Mouse (Mus musculus) limb, embryonic 11.5 days (tissue): ENCODE measurements around the gene Leng8. TPM values are rescaled to one million over a fixed set of nuclear protein-coding genes. Genes with fewer than 3 reads are reported as not detected.

Source experiments
- ATAC-seq: fragments of 200-750 bp; cut with Nextera tagmentation; 2 replicates; pipeline ENCODE4 v1.8.0; 2017; ENCODE audit warnings: low read depth; ENCODE audit not compliant: insufficient number of reproducible peaks, low FRiP score, low TSS enrichment
- DNase-seq: peaks from one replicate; pipeline ENCODE4 v3.0.0-alpha.2; 2015; ENCODE audit warnings: low spot score
- H3K27ac ChIP-seq: fragments of 300-500 bp; sonication (generic); replicated peaks from 2 replicates; pipeline ENCODE4 v1.5.1; 2014; ENCODE audit warnings: low read depth, mild to moderate bottlenecking, low read length
- H3K27me3 ChIP-seq: fragments of 300-500 bp; sonication (generic); 2 replicates; pipeline ENCODE4 v1.6.1; 2014; ENCODE audit warnings: mild to moderate bottlenecking, low read length, mixed read lengths; ENCODE audit not compliant: control insufficient read depth, insufficient read depth
- H3K36me3 ChIP-seq: fragments of 300-500 bp; sonication (generic); 2 replicates; pipeline ENCODE4 v1.6.1; 2014; ENCODE audit warnings: mild to moderate bottlenecking, low read length, moderate library complexity, mixed read lengths; ENCODE audit not compliant: control insufficient read depth, insufficient read depth
- H3K4me1 ChIP-seq: fragments of 300-500 bp; sonication (generic); 2 replicates; pipeline ENCODE4 v1.6.1; 2014; ENCODE audit warnings: low read length, mixed read lengths; ENCODE audit not compliant: control insufficient read depth, insufficient read depth
- H3K4me2 ChIP-seq: fragments of 300-500 bp; sonication (generic); 2 replicates; pipeline ENCODE4 v1.6.1; 2014; ENCODE audit warnings: low read depth, mild to moderate bottlenecking, moderate library complexity; ENCODE audit not compliant: severe bottlenecking
- H3K4me3 ChIP-seq: fragments of 300-500 bp; sonication (generic); 2 replicates; pipeline ENCODE4 v1.5.1; 2014; ENCODE audit warnings: low read depth, low read length
- H3K9ac ChIP-seq: fragments of 300-500 bp; sonication (generic); 2 replicates; pipeline ENCODE4 v1.6.1; 2014; ENCODE audit warnings: mild to moderate bottlenecking, low read length
- H3K9me3 ChIP-seq: fragments of 300-500 bp; sonication (generic); 2 replicates; pipeline ENCODE4 v1.6.1; 2016; ENCODE audit warnings: low read length; ENCODE audit not compliant: control insufficient read depth
- WGBS: fragments of 180-500 bp; shearing (Covaris S2); extraction: QIAGEN DNeasy Blood & Tissue Kit; methylation state at CpG from one replicate; pipeline ENCODE4 v1.1.7; 2014; 5-methylcytosine and 5-hydroxymethylcytosine counted together
- polyA plus RNA-seq: library from polyadenylated mRNA; unstranded; fragments of >200 nt; fragmentation: Nextera tagmentation; extraction: Ambion mirVana; gene quantifications from 2 replicates; pipeline ENCODE4 v1.2.1, GENCODE M21; 2014

Gene Leng8
- polyA plus RNA-seq, 1 experiment from 2014 or later: 49.7 TPM

GRCm38 (mm10) chr7:4141648-4142325, 4.9 kb downstream of the Leng8 start:
- Histone ChIP-seq H3K4me2 (no peak overlapping the region), H3K36me3 (peaks cover 56% of the 10 kb centered on the region), H3K27me3 (no peaks in the 10 kb centered on the region), H3K4me1 (peaks cover 7% of the 10 kb centered on the region), H3K9me3 (no peaks in the 10 kb centered on the region), H3K4me3 (no peak overlapping the region), H3K27ac (no peak overlapping the region), H3K9ac (no peak overlapping the region)
- DNase-seq: no peak
- 96% methylated on average over 6 of the region's 6 CpGs for WGBS
- ATAC-seq: no peak

- H3K9me3 ChIP-seq: no peaks in the 10 kb centered on the region
- no peak overlapping the region for H3K4me3 ChIP-seq
- H3K9ac ChIP-seq: no peak overlapping the region
- H3K4me2 ChIP-seq: no peak overlapping the region
- H3K27ac ChIP-seq: no peak overlapping the region
- no peak for ATAC-seq
- 95% methylated on average over 10 of the region's 10 CpGs for WGBS
- no peak for DNase-seq
- H3K27me3 ChIP-seq: no peaks in the 10 kb centered on the region
- H3K4me1 ChIP-seq: peaks cover 4% of the 10 kb centered on the region
- H3K36me3 ChIP-seq: peaks cover 58% of the 10 kb centered on the region
These were observed 6.1 kb downstream of the Leng8 start for GRCm38 (mm10) chr7:4142796-4143445.

- ATAC-seq: no peak
- DNase-seq: no peak
- Histone ChIP-seq H3K9ac (no peak overlapping the region), H3K27ac (no peak overlapping the region), H3K9me3 (no peaks in the 10 kb centered on the region), H3K4me2 (no peak overlapping the region), H3K27me3 (no peaks in the 10 kb centered on the region), H3K4me1 (no peaks in the 10 kb centered on the region), H3K4me3 (no peak overlapping the region), H3K36me3 (peaks cover 58% of the 10 kb centered on the region)
- 97% methylated on average over 18 of the region's 19 CpGs for whole genome bisulfite sequencing
These were observed 6.7 kb downstream of the Leng8 start for GRCm38 (mm10) chr7:4143506-4143905.

- Histone ChIP-seq H3K27me3 (no peaks in the 10 kb centered on the region), H3K27ac (no peak overlapping the region), H3K9ac (no peak overlapping the region), H3K9me3 (no peaks in the 10 kb centered on the region), H3K4me3 (no peak overlapping the region), H3K4me1 (no peaks in the 10 kb centered on the region), H3K36me3 (peaks cover 58% of the 10 kb centered on the region), H3K4me2 (no peak overlapping the region)
- ATAC-seq (no peak), DNase-seq (no peak)
- 93% methylated on average over 13 of the region's 13 CpGs for WGBS
These were observed 7.2 kb downstream of the Leng8 start for GRCm38 (mm10) chr7:4144046-4144445.

GRCm38 (mm10) chr7:4144766-4145551, 8.1 kb downstream of the Leng8 start:
- H3K9ac ChIP-seq: no peak overlapping the region
- no peaks in the 10 kb centered on the region for H3K9me3 ChIP-seq
- H3K4me3 ChIP-seq: no peak overlapping the region
- 97% methylated on average over 20 of the region's 20 CpGs for WGBS
- ATAC-seq (no peak), DNase-seq (no peak)
- peaks cover 2% of the 10 kb centered on the region; the same call in 1 of the 2 replicates for H3K4me1 ChIP-seq
- H3K27ac ChIP-seq: no peak overlapping the region
- no peak overlapping the region for H3K4me2 ChIP-seq
- H3K27me3 ChIP-seq: no peaks in the 10 kb centered on the region
- H3K36me3 ChIP-seq: peaks cover 53% of the 10 kb centered on the region

- H3K27me3 ChIP-seq: peaks cover under 1% of the 10 kb centered on the region
- H3K4me1 ChIP-seq: peaks cover 7% of the 10 kb centered on the region; the same call in 1 of the 2 replicates
- no peak overlapping the region for H3K4me3 ChIP-seq
- DNase-seq (peak; percentile 63), ATAC-seq (no peak)
- H3K9me3 ChIP-seq: no peaks in the 10 kb centered on the region
- no peak overlapping the region for H3K4me2 ChIP-seq
- H3K27ac ChIP-seq: no peak overlapping the region
- H3K36me3 ChIP-seq: peaks cover 51% of the 10 kb centered on the region
- H3K9ac ChIP-seq: no peak overlapping the region
- 76% methylated on average over 6 of the region's 6 CpGs for WGBS
These were observed 8.8 kb downstream of the Leng8 start for GRCm38 (mm10) chr7:4145552-4146190.

- Histone ChIP-seq H3K9me3 (peaks cover 2% of the 10 kb centered on the region; the same call in 1 of the 2 replicates), H3K36me3 (peaks cover 46% of the 10 kb centered on the region), H3K27ac (no peak overlapping the region), H3K4me3 (no peak overlapping the region), H3K9ac (no peak overlapping the region), H3K4me2 (no peak overlapping the region), H3K4me1 (peaks cover 7% of the 10 kb centered on the region; the same call in 1 of the 2 replicates), H3K27me3 (peaks cover 9% of the 10 kb centered on the region)
- 95% methylated on average over 23 of the region's 23 CpGs for WGBS
- no peak for DNase-seq
- ATAC-seq: no peak
These were observed 9.7 kb downstream of the Leng8 start for GRCm38 (mm10) chr7:4146241-4147180.
